Mouse (Mus musculus) hindlimb bud, embryonic 11.5 days (tissue): ENCODE data around the gene Gtpbp2.

ENCODE experiments used
- DNase-seq: peaks from one replicate; pipeline ENCODE4 v3.0.0-alpha.2; 2012; ENCODE audit warnings: low read depth, low spot score; ENCODE audit errors: extremely low spot score

Gene Gtpbp2

DNA sequence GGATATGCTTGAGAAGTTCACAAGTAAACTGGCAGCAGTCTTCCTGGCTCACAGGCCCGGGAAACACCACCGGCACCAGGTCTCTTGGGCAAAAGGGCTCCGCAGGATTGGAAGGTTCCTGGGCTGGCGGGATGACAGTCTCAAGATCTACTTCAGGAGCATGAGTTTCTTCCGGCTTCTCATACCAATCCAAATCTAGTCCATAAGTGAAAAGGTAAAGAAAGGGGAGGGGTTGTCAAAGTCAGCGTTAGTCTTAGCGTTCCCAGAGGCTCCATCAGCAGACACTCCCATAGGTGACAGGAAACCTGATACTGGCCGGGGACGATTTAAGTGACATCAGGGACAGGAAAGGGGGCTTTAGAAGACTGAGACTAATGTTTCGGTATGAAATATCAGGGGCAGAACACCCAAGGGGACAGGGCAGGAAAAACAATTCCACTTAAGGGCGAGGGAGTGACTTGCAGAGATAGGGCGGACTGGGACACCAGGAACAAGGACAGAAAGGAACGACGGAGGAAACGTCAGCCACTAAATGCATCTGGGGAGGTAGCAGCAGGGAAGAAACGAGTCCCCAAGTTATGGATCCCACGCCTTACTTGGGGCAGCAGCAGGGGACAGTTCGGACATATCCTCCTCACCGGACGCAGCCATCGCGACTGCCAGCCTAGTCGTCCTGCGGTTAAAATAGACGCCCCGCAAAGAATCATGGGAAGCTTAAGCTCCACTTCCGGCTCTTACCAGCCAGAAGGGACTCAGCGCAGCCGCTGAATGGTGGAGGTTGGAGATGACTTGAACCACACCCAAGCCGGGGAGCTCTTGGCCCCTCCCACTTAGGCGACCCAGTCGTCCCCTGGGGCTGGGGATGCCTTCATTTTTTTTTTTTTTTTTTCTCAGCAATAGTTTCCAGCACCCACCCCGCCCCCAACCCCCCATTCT is 7.7 kb upstream of the Gtpbp2 start, which contains the start of gene Mad2l1bp:
TSS of gene Mad2l1bp (minus strand) at position 707 of the 936 bp plus-strand sequence.
- DNase-seq: no peak

DNA sequence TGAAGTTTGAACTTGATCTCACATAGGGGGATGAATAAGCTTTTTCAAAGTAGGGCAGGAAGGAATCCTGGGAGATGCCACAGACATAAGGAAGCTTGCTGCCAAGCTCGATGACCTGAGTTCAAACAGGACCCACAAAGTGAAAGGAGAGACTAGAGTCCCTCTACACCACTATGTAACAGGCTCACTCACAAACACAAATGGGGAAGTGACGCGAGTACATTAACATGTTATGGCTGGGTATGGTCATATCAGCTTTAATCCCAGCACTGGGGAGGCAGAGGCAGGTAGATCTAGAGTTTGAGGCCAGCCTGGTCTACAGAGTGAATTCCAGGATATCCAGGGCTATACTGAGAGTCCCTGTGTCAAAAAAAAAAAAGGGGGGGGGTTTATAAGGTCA is 6.5 kb upstream of the Gtpbp2 start:
- DNase-seq: no peak

DNA sequence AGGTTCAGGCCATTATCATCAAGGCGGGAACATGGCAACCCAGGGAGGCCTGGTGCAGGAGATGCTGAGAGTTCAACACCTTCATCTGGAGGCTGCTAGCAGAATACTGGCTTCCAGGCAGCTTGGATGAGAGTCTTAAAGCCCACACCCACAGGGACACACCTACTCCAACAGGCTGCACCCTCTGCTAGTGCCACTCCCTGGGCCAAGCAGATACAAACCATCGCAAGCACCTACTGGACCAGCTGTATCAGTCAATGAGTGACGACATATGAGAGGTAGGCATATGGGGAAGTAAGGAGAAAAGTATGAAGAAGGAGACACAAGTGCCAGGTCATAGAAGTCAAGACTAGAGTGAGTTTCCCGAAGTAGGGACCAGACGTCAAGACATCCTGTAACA is 4.2 kb upstream of the Gtpbp2 start:
- DNase-seq: no peak

DNA sequence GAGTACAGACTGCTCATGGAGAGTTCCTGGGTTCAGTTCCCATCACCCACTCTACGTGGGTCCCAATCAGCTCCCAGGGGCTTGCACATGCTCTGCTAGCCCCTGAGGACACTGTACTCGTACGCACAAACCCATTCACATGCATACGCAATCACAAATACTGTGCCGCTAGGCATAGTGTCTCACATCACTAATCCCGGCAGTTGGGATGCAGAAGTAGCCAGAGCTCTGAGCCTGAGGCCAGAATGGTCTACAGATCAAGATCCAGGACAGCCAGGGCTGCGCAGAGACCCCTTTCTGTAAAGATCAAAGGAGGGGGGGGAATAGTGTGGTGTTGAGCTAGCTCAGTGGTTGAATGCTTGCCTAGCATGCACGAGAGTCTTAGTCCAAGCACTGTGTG is 3.7 kb upstream of the Gtpbp2 start:
- DNase-seq: no peak

DNA sequence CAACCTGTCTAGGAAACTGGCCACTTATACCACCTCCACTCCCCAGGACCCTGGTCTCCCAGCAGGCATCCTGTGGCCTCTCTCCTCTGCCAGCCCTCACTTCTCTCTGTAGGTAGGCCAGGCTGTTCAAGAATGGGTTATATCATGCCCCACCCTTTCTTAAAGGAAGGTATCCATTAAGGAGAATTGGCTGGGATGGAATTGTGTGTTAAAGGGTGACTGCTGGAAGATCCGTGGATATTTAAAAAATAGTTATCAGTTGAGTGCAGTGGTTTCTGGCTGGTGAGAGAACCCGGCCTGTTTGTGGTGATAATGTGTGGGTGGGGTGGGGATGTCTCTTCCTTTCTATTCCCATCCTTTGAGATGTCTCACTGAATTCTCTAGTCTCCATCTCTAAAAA is 1.6 kb upstream of the Gtpbp2 start:
- no peak for DNase-seq

DNA sequence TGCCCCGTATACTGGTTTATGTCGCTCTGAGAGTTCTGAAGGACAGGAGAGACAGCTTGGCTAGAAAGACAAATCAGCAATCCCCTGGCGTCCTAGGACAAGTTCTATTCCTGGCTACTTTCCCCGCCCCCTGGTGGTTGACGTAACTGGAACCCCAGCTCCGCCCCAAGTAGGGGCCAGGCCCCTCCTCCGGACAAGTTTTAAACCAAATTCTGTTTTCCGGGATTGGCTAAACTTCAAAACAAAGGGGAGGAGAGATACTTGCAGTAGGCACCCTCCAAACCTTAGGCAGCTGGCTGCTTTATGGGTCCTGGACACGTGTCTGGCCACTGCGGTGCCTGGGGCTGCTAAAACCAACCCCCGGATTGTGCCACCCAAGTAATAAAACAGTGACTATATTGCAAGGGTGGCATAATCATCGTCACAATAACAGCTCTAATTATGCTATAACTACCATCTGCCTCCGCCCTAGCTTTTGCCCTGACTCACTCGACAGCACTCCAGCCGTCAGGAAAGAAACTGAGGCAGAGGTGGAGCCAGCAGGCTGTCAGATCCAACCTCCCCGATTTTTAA is 656 bp upstream of the Gtpbp2 start:
- peak; percentile 77 for DNase-seq

DNA sequence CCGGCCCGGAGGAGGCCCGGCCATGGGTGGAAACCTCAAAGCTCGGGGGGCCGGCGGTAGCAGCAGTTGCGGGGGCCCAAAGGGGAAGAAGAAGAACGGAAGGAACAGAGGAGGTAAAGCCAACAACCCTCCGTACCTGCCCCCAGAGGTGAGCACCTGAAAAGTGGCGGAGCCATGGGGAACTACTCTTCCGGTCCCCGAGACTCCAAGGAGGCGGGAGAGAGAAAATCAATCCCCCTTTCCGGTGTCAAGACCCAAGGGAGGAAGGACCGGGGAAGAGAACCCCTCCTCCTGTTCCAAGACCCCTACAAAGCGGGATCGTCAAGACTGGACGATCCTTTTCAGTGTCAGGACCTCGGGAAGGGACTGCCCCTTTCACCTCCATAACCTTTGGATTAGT is 347 bp downstream of the Gtpbp2 start:
- DNase-seq: no peak

DNA sequence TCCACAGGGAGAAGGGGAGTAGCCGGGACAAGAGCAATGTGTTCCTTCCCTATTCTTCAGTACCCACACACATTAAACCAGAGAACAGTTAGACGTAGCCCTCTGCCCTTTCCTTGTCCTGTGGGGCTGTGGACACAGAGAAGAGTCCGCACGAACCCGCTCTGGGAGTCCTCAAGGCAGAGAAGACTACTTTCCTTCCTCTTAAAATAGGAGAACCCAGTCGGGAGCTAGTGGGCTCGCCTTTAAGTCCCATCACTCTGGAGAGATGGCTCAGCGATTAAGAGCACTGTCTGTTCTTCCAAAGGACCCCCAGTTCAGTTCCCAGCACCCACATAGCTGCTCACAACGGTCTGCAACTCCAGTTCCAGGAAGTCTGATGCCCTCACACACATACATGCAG is 878 bp downstream of the Gtpbp2 start:
- DNase-seq: no peak

DNA sequence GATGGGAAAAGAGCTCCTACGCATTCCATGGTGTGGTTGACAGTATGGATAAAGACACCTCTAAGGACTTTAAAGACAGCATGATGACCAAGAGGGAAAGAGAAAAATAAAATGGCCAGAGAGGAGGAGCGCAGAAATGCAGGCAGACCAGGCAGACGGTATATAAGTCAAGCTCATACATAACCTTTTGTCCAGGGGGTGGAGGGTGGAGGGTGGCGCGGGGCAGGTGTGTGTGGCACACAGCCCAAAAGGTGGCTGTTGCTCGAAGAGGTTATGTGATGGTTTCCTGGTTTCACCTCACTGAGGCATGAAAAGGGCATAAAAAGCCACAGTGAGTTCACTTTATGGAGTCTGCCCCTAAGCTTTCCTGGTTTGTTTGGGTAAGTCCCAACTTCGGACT is 1.7 kb downstream of the Gtpbp2 start:
- DNase-seq: no peak

DNA sequence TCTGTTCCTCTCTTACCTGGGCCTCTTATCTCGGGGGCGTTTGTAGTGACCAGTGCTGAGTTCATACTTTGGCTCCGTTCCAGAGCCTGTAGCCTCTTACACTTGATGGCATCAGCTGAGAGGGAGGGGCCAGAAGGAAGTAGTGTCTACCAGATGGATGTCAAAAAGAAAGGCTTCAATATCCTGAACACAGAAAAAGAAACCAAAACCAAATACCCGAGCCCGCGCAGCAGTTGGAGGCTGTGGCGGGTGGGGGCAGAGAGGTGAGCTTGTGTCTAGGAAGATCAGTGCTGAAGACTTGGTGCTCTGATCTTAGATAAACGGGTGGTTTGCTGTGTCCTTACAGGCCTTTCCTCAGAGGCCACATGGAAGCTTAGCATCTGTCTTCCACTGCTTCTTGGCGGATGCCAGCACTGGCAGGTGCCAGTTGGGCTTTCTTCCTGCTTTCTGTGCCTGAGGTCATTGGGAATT is 2.2 kb downstream of the Gtpbp2 start:
- no peak for DNase-seq

DNA sequence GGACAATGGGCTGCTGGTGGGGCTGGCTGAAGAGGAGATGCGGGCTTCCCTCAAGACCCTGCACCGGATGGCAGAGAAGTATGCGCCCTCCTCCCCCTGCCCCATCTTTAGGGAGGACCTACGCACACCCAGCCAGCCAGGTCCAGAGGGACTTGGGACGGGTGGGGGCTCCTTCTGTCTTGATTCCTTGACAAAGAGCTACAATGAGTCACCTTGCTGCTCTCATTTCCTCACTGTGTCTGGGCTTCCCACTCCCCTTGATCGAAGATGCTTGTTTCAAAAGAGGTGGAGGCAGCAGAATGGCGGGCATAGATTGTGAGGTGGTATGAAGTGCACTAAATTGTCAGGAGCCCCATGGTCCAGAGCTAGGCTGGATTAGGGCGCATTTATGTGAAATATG is 3.5 kb downstream of the Gtpbp2 start:
- DNase-seq: no peak

DNA sequence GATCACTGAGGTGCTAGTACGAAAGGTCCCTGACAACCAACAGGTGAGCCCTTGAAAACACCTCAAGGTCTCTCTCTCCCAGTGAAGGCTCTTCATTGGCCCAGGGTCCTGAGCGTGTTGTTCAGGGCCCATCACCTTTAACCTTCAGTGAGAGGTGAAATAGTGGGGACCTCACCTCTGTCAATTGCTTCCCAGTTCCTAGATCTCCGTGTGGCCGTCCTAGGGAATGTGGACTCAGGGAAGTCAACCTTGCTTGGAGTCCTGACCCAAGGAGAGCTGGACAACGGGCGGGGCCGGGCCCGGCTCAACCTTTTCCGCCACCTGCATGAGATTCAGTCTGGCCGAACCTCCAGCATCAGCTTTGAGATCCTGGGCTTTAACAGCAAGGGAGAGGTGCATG is 4.0 kb downstream of the Gtpbp2 start:
- no peak for DNase-seq

DNA sequence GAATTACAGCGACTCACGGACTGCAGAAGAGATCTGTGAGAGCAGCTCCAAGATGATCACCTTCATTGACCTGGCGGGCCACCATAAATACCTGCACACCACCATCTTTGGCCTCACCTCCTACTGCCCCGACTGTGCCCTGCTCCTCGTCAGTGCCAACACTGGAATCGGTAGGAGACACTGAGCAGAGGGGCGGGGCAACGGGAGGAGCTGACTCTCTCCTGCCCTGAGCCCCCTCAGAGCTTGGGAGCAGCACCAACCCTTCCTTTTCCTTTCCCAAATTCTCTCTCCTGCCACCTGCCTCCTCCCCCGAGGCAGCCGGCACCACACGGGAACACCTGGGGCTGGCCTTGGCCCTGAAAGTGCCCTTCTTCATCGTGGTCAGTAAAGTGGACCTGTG is 4.6 kb downstream of the Gtpbp2 start:
- DNase-seq: no peak

DNA sequence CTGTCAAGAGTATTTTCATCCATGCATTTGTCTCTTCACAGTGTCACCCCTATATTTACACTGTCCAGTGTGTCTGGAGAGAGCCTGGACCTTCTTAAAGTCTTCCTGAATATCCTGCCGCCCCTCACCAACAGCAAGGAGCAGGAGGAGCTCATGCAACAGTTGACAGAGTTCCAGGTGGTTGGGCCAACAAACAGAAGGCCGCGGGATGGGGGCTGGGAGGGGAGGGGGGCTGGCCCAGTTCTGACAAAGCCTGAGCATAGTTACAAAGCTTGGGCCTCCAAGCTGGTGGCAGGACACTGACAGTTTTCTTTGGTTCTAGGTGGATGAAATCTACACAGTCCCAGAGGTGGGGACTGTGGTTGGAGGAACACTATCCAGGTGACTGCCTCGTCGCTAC is 5.4 kb downstream of the Gtpbp2 start:
- DNase-seq: no peak

DNA sequence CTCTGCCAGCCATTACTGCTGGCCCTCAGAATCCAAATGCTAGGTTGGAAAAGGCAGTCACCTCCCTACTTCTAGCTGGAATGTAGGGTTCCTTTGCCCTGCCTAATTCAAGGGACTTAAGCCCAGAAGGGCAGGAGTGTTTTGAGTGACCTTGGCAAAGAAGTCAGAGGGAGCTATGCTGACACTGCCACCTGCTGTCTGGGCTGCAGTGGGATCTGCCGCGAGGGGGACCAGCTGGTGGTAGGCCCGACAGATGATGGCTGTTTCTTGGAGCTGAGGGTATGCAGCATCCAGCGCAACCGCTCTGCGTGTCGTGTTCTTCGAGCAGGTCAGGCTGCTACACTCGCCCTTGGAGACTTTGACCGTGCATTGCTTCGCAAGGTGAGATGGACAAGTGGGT is 6.2 kb downstream of the Gtpbp2 start:
- DNase-seq: no peak

DNA sequence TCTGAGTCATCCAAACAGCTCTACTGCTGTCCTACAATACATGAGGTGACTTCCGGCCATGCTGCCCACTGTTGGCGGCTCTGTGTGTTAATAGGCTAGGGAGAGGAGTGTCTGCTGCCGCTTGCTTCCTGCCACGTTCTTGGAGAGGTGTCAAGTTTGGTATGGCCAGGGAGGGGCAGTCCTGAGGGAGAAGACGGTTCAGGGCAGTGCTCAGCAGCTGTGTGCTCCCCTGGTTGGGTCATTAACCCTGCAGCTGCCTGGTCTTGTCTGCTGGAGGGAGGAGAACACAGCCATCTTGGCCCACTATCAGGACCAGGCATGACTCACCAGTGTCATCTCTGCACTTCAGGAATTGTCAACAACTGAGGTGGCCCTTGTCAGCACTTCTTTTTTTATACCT is 7.5 kb downstream of the Gtpbp2 start:
- DNase-seq: no peak

DNA sequence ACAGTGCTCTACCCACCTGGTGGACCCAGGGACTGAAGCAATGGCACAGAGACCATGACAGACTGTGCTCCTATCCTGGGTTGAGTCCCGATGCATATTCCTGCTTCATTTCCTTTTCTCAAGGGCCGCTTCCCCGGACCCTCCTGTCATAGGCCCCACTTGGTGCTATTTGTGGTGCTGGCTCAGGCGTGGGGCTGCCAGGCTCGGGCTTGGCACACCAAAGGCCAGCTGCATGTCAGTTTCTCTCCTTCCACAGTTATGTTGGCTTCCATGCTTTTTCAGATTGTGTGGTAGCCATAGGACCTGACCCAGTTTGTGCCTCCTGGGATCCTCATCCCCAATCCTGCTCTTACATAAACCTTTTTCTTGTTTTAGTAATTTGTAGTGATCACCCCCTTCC is 7.9 kb downstream of the Gtpbp2 start:
- no peak for DNase-seq

DNA sequence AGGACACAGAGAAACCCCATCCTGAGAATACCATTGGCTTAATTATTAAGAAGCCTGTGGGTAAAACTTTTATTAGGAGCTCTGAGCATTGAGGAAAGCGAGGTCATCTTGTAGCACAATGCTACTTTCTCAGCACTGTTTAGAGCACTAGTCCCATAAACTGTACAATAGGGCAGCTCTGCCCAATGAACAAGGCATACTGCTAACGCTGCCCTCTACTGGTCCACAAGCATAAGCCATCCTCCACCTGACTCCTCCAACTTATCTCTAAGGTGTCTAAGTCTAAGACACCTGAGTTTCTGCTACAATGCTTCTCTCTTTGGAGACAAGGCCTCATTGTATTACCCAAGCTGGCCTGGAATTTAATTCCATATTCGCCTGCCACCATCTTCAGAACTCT is 9.7 kb downstream of the Gtpbp2 start:
- no peak for DNase-seq

DNA sequence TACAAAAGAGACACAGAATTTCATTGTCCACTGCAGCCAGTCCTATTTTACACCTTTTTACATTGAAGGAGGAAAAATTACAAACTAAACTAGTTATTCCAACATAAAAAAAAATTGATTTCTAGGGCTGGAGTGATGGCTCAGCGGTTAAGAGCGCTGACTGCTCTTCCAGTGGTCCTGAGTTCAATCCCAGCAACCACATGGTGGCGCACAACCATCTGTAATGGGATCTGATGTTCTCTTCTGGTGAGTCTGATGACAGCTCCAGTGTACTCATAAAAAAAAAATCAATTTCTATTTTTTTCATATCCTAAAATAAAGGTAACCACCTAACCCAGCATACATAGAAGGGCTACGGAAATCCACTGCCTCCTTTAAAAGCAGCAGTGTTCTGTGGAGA is 21.4 kb downstream of the Gtpbp2 start:
- DNase-seq: no peak

DNA sequence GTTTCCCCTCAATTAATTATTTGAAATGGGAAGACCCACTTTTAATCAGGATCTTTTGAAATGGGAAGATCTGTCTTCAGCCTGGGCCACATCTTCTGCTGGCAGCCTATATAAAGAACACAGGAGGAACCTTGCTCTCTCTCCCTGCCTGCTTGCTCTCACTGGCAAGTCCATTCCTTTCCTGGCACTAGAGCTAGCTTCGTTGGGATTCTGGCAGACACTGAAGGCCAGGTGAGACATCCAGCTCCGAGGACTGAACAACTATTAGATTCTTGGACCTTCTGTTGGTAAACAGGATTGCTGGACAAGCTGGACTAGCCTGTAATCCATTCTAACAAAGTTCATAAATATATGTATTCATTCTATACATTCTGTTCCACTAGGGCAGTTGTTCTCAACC is 28.0 kb downstream of the Gtpbp2 start:
- DNase-seq: no peak

DNA sequence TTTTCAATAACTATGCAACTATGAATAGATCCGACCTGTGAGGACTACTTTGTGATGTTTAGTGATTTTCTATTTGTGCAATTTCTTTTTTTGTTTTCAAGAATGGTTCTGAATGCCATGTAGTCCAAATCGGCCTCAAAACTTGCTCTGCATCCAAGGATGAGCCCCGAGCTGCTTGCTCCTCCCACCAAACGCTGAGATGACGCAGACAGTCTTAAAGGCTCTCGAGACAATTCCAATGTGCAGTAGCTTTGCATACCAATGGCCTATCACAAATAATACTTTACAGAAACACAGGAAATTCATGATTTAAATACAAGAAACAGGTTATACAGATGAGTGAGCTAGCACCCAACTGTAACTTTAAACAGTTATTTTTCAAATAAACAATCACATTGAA is 40.3 kb downstream of the Gtpbp2 start:
- DNase-seq: no peak

DNA sequence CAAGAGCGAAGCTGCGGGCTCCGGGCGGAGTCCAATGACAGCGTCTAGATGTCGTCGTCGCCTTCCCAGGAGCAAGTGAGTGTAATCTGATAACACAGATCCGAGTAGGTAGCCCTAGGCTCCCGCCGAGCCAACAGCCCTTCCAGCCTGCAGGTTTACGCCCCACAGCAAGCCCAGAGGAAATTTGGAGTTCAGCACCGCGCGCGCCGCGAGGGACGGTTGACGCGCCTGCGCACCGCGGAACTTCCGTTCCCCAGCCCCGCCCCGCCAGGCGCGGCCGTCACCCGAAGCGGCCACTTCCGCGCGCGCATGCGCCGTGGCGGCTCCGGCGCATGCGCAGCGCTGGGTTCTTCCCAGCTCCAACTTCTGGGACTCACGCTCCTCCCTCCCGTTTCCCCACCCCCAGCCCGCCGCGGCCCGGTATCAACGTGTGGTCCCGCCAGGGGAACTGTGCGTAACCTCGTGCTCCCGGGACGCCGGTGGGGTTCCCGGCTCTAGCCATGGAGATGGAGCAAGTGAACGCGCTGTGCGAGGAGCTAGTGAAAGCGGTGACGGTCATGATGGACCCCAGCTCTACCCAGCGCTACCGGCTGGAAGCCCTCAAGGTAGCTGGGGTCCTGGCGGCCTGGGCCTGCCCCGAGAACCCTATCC is 41.7 kb downstream of the Gtpbp2 start, which contains the start of the genes Polh and Xpo5:
TSS of gene Polh (minus strand) at position 225 of the 651 bp plus-strand sequence.
TSS of gene Xpo5 (plus strand) at position 362 of the 651 bp plus-strand sequence.
- peak; percentile 95 for DNase-seq
